In genomic region chr1:151664837-151665431, GRCm38 (mm10) we compare ENCODE assay signal across 10 mouse cellular contexts.
"Had no signal": no experiment of that assay in that cellular context is flagged by ENCODE, and none has a peak within 500 bp of the region (broad histone marks: within the 10 kb centered on the region; RNA-seq: fewer than 3 reads in every experiment).

No protein-coding gene starts in this region.

- DNase-seq: kidney, adult 8-10 months; kidney, postnatal 36 days; layer of hippocampus, adult 9-11 months; layer of hippocampus, postnatal 36 days; thymus, postnatal 4 days had no signal

- H3K4me1 ChIP-seq: limb, embryonic 15.5 days; midbrain, embryonic 12.5 days had no signal

- H3K4me3 ChIP-seq: limb, embryonic 15.5 days; liver, embryonic 12.5 days; midbrain, embryonic 12.5 days had no signal

- H3K27me3 ChIP-seq: limb, embryonic 15.5 days; liver, embryonic 12.5 days; midbrain, embryonic 12.5 days had no signal

- H3K9ac ChIP-seq: limb, embryonic 15.5 days; liver, embryonic 12.5 days; midbrain, embryonic 12.5 days had no signal

- H3K27ac ChIP-seq: limb, embryonic 15.5 days; liver, embryonic 12.5 days; midbrain, embryonic 12.5 days; stomach, postnatal 0 days had no signal

- H3K36me3 ChIP-seq: limb, embryonic 15.5 days; liver, embryonic 12.5 days; midbrain, embryonic 12.5 days had no signal

- ATAC-seq: liver, embryonic 12.5 days; midbrain, embryonic 16.5 days had no signal

- H3K9me3 ChIP-seq: limb, embryonic 15.5 days; liver, embryonic 12.5 days; midbrain, embryonic 12.5 days had no signal

- H3K4me2 ChIP-seq: limb, embryonic 15.5 days; liver, embryonic 12.5 days; midbrain, embryonic 12.5 days had no signal
